Mouse (Mus musculus) stomach, embryonic 16.5 days (tissue): ENCODE results near the gene Phlda2. TPM values are rescaled to one million over a fixed set of nuclear protein-coding genes. Genes with fewer than 3 reads are reported as not detected.

Source experiments
- ATAC-seq: fragments of 200-750 bp; cut with Nextera tagmentation; 2 replicates; pipeline ENCODE4 v1.8.0; 2017; ENCODE audit warnings: moderate number of reproducible peaks, moderate TSS enrichment; ENCODE audit not compliant: insufficient read depth, low FRiP score
- H3K27ac ChIP-seq: fragments of 300-500 bp; sonication (generic); 2 replicates; pipeline ENCODE4 v1.5.1; 2014; ENCODE audit warnings: low read length
- H3K27me3 ChIP-seq: fragments of 300-500 bp; sonication (generic); 2 replicates; pipeline ENCODE4 v1.6.1; 2014; ENCODE audit warnings: low read length, control low read depth, mixed read lengths; ENCODE audit not compliant: control insufficient read depth, insufficient read depth
- H3K36me3 ChIP-seq: fragments of 300-500 bp; sonication (generic); 2 replicates; pipeline ENCODE4 v1.6.1; 2014; ENCODE audit warnings: low read length; ENCODE audit not compliant: control insufficient read depth, insufficient read depth
- H3K4me1 ChIP-seq: fragments of 300-500 bp; sonication (generic); 2 replicates; pipeline ENCODE4 v1.6.1; 2014; ENCODE audit warnings: low read length, control low read depth, mixed read lengths; ENCODE audit not compliant: control insufficient read depth, insufficient read depth
- H3K4me2 ChIP-seq: fragments of 300-500 bp; sonication (generic); 2 replicates; pipeline ENCODE4 v1.6.1; 2014; ENCODE audit warnings: low read depth, low read length, mixed read lengths
- H3K4me3 ChIP-seq: fragments of 300-500 bp; sonication (generic); replicated peaks from 2 replicates; pipeline ENCODE4 v1.5.1; 2014; ENCODE audit warnings: mild to moderate bottlenecking, low read length
- H3K9ac ChIP-seq: fragments of 300-500 bp; sonication (generic); 2 replicates; pipeline ENCODE4 v1.6.1; 2014; ENCODE audit warnings: low read length
- H3K9me3 ChIP-seq: fragments of 300-500 bp; sonication (generic); replicated peaks from 2 replicates; pipeline ENCODE4 v1.6.1; 2016; ENCODE audit warnings: low read length, control low read depth; ENCODE audit not compliant: control insufficient read depth
- WGBS: fragments of 180-500 bp; shearing (Covaris S2); extraction: QIAGEN DNeasy Blood & Tissue Kit; methylation state at CpG from one replicate; pipeline ENCODE4 v1.1.7; 2014; 5-methylcytosine and 5-hydroxymethylcytosine counted together
- polyA plus RNA-seq: library from polyadenylated mRNA; unstranded; fragments of >200 nt; fragmentation: Nextera tagmentation; extraction: Ambion mirVana; gene quantifications from 2 replicates; pipeline ENCODE4 v1.2.1, GENCODE M21; 2015

Gene Phlda2
- polyA plus RNA-seq, 1 experiment from 2014 or later: 12.8 TPM

GRCm38 (mm10) chr7:143536251-143536650 lies 33.3 kb upstream of the Phlda2 start:
- no peak for ATAC-seq
- H3K27ac ChIP-seq: no peak overlapping the region
- H3K4me3 ChIP-seq: no peak overlapping the region
- H3K9ac ChIP-seq: no peak overlapping the region
- H3K27me3 ChIP-seq: no peaks in the 10 kb centered on the region
- no peak overlapping the region for H3K4me2 ChIP-seq
- no peaks in the 10 kb centered on the region for H3K4me1 ChIP-seq
- H3K36me3 ChIP-seq: peaks cover 28% of the 10 kb centered on the region
- H3K9me3 ChIP-seq: no peaks in the 10 kb centered on the region
- 86% methylated on average over 3 of the region's 3 CpGs for WGBS

GRCm38 (mm10) chr7:143533284-143533683 lies 30.3 kb upstream of the Phlda2 start:
- Histone ChIP-seq H3K4me1 (no peaks in the 10 kb centered on the region), H3K4me3 (no peak overlapping the region), H3K36me3 (peaks cover 40% of the 10 kb centered on the region), H3K4me2 (no peak overlapping the region), H3K27me3 (no peaks in the 10 kb centered on the region), H3K27ac (no peak overlapping the region), H3K9me3 (no peaks in the 10 kb centered on the region), H3K9ac (no peak overlapping the region)
- ATAC-seq: no peak; the same call in 1 of the 2 replicates
- WGBS: 77% methylated on average over 2 of the region's 2 CpGs

- H3K36me3 ChIP-seq: peaks cover 34% of the 10 kb centered on the region
Measured at GRCm38 (mm10) chr7:143532410-143532809, 29.5 kb upstream of the Phlda2 start.

GRCm38 (mm10) chr7:143519333-143519732 lies 16.4 kb upstream of the Phlda2 start:
- no peaks in the 10 kb centered on the region for H3K4me1 ChIP-seq
- no peak overlapping the region for H3K4me2 ChIP-seq
- ATAC-seq: no peak
- no peak overlapping the region for H3K27ac ChIP-seq
- no peaks in the 10 kb centered on the region for H3K27me3 ChIP-seq
- WGBS: 77% methylated on average over 4 of the region's 4 CpGs
- H3K4me3 ChIP-seq: no peak overlapping the region
- peaks cover 26% of the 10 kb centered on the region for H3K36me3 ChIP-seq
- no peak overlapping the region for H3K9ac ChIP-seq
- H3K9me3 ChIP-seq: no peaks in the 10 kb centered on the region

More at GRCm38 (mm10) chr7:143532410-143532809, 29.5 kb upstream of the Phlda2 start:
- H3K9me3 ChIP-seq: no peaks in the 10 kb centered on the region
- H3K4me2 ChIP-seq: no peak overlapping the region
- no peak overlapping the region for H3K27ac ChIP-seq
- no peak overlapping the region for H3K9ac ChIP-seq
- no peak for ATAC-seq
- 81% methylated on average over 1 of the region's 1 CpGs for WGBS
- H3K4me1 ChIP-seq: no peaks in the 10 kb centered on the region
- H3K4me3 ChIP-seq: no peak overlapping the region
- H3K27me3 ChIP-seq: no peaks in the 10 kb centered on the region

GRCm38 (mm10) chr7:143514416-143514768 lies 11.4 kb upstream of the Phlda2 start:
- 91% methylated on average over 4 of the region's 4 CpGs for WGBS
- H3K4me1 ChIP-seq: no peaks in the 10 kb centered on the region

GRCm38 (mm10) chr7:143513763-143514415 lies 10.9 kb upstream of the Phlda2 start:
- H3K4me1 ChIP-seq: no peaks in the 10 kb centered on the region
- H3K4me3 ChIP-seq: no peak overlapping the region
- H3K9me3 ChIP-seq: no peaks in the 10 kb centered on the region
- H3K27me3 ChIP-seq: no peaks in the 10 kb centered on the region
- no peak overlapping the region for H3K27ac ChIP-seq
- no peak for ATAC-seq
- H3K36me3 ChIP-seq: peaks cover 13% of the 10 kb centered on the region
- H3K4me2 ChIP-seq: no peak overlapping the region
- H3K9ac ChIP-seq: no peak overlapping the region
- WGBS: 81% methylated on average over 10 of the region's 10 CpGs

More at GRCm38 (mm10) chr7:143514416-143514768, 11.4 kb upstream of the Phlda2 start:
- Histone ChIP-seq H3K4me3 (no peak overlapping the region), H3K4me2 (no peak overlapping the region), H3K36me3 (peaks cover 15% of the 10 kb centered on the region), H3K9ac (no peak overlapping the region), H3K9me3 (no peaks in the 10 kb centered on the region), H3K27ac (no peak overlapping the region), H3K27me3 (no peaks in the 10 kb centered on the region)
- no peak for ATAC-seq

- H3K36me3 ChIP-seq: peaks cover 13% of the 10 kb centered on the region
- no peaks in the 10 kb centered on the region for H3K4me1 ChIP-seq
- no peaks in the 10 kb centered on the region for H3K27me3 ChIP-seq
- H3K27ac ChIP-seq: no peak overlapping the region
- no peak for ATAC-seq
- H3K9me3 ChIP-seq: no peaks in the 10 kb centered on the region
- no peak overlapping the region for H3K9ac ChIP-seq
- no peak overlapping the region for H3K4me3 ChIP-seq
- H3K4me2 ChIP-seq: no peak overlapping the region
Measured at GRCm38 (mm10) chr7:143511335-143511712, 8.4 kb upstream of the Phlda2 start.

GRCm38 (mm10) chr7:143510593-143511334 lies 7.8 kb upstream of the Phlda2 start:
- Histone ChIP-seq H3K36me3 (peaks cover 13% of the 10 kb centered on the region), H3K9ac (no peak overlapping the region), H3K27me3 (no peaks in the 10 kb centered on the region), H3K4me1 (no peaks in the 10 kb centered on the region), H3K9me3 (no peaks in the 10 kb centered on the region), H3K4me3 (no peak overlapping the region), H3K4me2 (no peak overlapping the region), H3K27ac (no peak overlapping the region)
- 87% methylated on average over 3 of the region's 3 CpGs for WGBS
- ATAC-seq: no peak

GRCm38 (mm10) chr7:143509566-143509965 lies 6.6 kb upstream of the Phlda2 start:
- no peak overlapping the region for H3K9ac ChIP-seq
- ATAC-seq: no peak
- H3K36me3 ChIP-seq: peaks cover 7% of the 10 kb centered on the region; the same call in 1 of the 2 replicates
- no peak overlapping the region for H3K4me2 ChIP-seq
- no peak overlapping the region for H3K4me3 ChIP-seq
- no peak overlapping the region for H3K27ac ChIP-seq
- H3K4me1 ChIP-seq: no peaks in the 10 kb centered on the region
- 69% methylated on average over 1 of the region's 1 CpGs for WGBS
- H3K9me3 ChIP-seq: no peaks in the 10 kb centered on the region
- H3K27me3 ChIP-seq: no peaks in the 10 kb centered on the region
